Mouse (Mus musculus): ENCODE measurements at regions not wholly inside any gene's neighbourhood (a gene's known extent, or its start where the extent isn't known, plus 50 kb on each side); places are given as distances from the start of the nearest gene placed in this dataset.

DNA sequence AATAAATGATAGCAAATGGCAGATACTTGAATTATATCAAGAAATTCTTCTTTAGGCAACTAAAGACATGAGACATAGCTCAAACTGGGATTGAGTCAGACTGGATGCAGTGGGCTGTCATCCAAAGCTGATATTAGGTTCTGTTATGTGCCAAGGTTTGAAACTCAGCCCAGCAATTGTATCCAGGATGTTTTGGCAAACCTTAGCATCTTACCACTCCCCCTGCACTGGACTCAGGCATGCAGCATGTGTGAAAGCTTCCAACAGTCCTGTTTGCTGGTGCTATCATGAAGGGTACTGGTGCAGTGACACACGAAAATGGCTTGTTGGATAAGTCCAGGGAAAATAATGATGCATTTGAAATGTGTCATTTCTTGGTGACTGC lies 282.9 kb upstream of the Meis2 start:
- TF ChIP-seq MAFK (IDR thresholded peaks at IDR 0.05; ENCODE audit: insufficient read depth, low read depth, low read length) (no peak), CHD2 (IDR thresholded peaks at IDR 0.05; ENCODE audit: low read depth, low read length) (no peak)

All from ES-E14 (cell line).